Mouse (Mus musculus): ENCODE data around the gene Srprb.

GRCm38 (mm10) chr9:103168046-103168445, 33.9 kb downstream of the Srprb start:
- TF ChIP-seq CTCF (IDR thresholded peaks at IDR 0.05) (no peak; the same call in 1 of the 2 replicates), EP300 (IDR thresholded peaks at IDR 0.05) (no peak)
